Mouse (Mus musculus) thymus, postnatal 14 days (tissue): ENCODE results near the gene Olfr146.

Experiments
- DNase-seq: peaks from one replicate; pipeline ENCODE4 v3.0.0; 2021

Gene Olfr146

GRCm38 (mm10) chr9:39023277-39023676, at the start of gene Olfr146:
TSS of gene Olfr146 (minus strand) at chr9:39023377.
- DNase-seq, result no peak

- DNase-seq, result no peak
These were observed 41.7 kb upstream of the Olfr146 start, which contains the start of gene Olfr937 for GRCm38 (mm10) chr9:39064851-39065250. TSS of gene Olfr937 (minus strand) at chr9:39064951.

GRCm38 (mm10) chr9:38999583-38999982, 23.6 kb downstream of the Olfr146 start, which contains the start of gene Olfr935:
TSS of gene Olfr935 (minus strand) at chr9:38999683.
- no peak for DNase-seq

- no peak for DNase-seq
These were observed 35.0 kb downstream of the Olfr146 start, which contains the start of gene Olfr934 for GRCm38 (mm10) chr9:38988215-38988614. TSS of gene Olfr934 (minus strand) at chr9:38988315.

- DNase-seq, result no peak
These were observed 51.2 kb downstream of the Olfr146 start, which contains the start of gene Olfr933 for GRCm38 (mm10) chr9:38972013-38972412. TSS of gene Olfr933 (plus strand) at chr9:38972313.
